Mouse (Mus musculus) T-helper 17 cell (primary cell): ENCODE results near the gene Golga7b.

ENCODE experiments used
- in situ Hi-C, 2 experiments: fragments of 300-600 bp; cut with MboI, MseI; formaldehyde crosslinking; loops; 1 replicate in 1 of 2; 2 replicates in 1 of 2; pipeline ENCODE4 v1.15.1; 2025; ENCODE audit warnings: high pct_unique_total_duplicates in 2 of 2

The Golga7b gene

GRCm38 (mm10) chr19:42293216-42293615, 45.8 kb downstream of the Golga7b start:
- in situ Hi-C loops, result no loop called here

- in situ Hi-C loops, result no loop called here
Measured at GRCm38 (mm10) chr19:42303210-42303813, 55.9 kb downstream of the Golga7b start.

GRCm38 (mm10) chr19:42304506-42304905, 57.1 kb downstream of the Golga7b start:
- in situ Hi-C loops, result no loop called here

- in situ Hi-C loops, result no loop called here
Measured at GRCm38 (mm10) chr19:42305746-42306145, 58.4 kb downstream of the Golga7b start.

GRCm38 (mm10) chr19:42306202-42306601, 58.8 kb downstream of the Golga7b start:
- in situ Hi-C loops, result no loop called here

GRCm38 (mm10) chr19:42307019-42307418, 59.6 kb downstream of the Golga7b start:
- in situ Hi-C loops, result no loop called here

GRCm38 (mm10) chr19:42308931-42309330, 61.6 kb downstream of the Golga7b start:
- in situ Hi-C loops, result no loop called here

- in situ Hi-C loops, result loop anchor here in 1 of 2 experiments (10.0 kb wide), 1 partner anchor 463 kb away; the partner anchor contains the start of gene Hps1
Measured at GRCm38 (mm10) chr19:42311332-42311731, 64.0 kb downstream of the Golga7b start.

GRCm38 (mm10) chr19:42312191-42312590, 64.8 kb downstream of the Golga7b start:
- in situ Hi-C loops, result loop anchor here in 1 of 2 experiments (10.0 kb wide), 1 partner anchor 463 kb away; the partner anchor contains the start of gene Hps1

- in situ Hi-C loops, result loop anchor here in 1 of 2 experiments (10.0 kb wide), 1 partner anchor 460 kb away; the partner anchor contains the start of gene Hps1
Measured at GRCm38 (mm10) chr19:42315070-42315679, 67.8 kb downstream of the Golga7b start.

GRCm38 (mm10) chr19:42315914-42316313, 68.5 kb downstream of the Golga7b start:
- in situ Hi-C loops, result loop anchor here in 1 of 2 experiments (10.0 kb wide), 1 partner anchor 459 kb away; the partner anchor contains the start of gene Hps1

- in situ Hi-C loops, result loop anchor here in 1 of 2 experiments (10.0 kb wide), 1 partner anchor 458 kb away; the partner anchor contains the start of gene Hps1
Measured at GRCm38 (mm10) chr19:42316525-42316924, 69.2 kb downstream of the Golga7b start.

- in situ Hi-C loops, result loop anchor here in 1 of 2 experiments (10.0 kb wide), 1 partner anchor 458 kb away; the partner anchor contains the start of gene Hps1
Measured at GRCm38 (mm10) chr19:42316998-42317397, 69.6 kb downstream of the Golga7b start.

GRCm38 (mm10) chr19:42317648-42318425, 70.5 kb downstream of the Golga7b start:
- in situ Hi-C loops, result loop anchor here in 1 of 2 experiments (10.0 kb wide), 1 partner anchor 457 kb away; the partner anchor contains the start of gene Hps1
